Mouse (Mus musculus) MEL (cell line): ENCODE data around the gene Gm10271.

ENCODE experiments used
- CTCF ChIP-seq, 3 experiments: IDR thresholded peaks in 2 of 3; conservative IDR thresholded peaks in 1 of 3; 2 replicates each; pipeline ENCODE4 v1.5.1; 2011 to 2012; ENCODE audit warnings: low read length in 3 of 3, low read depth in 2 of 3, mild to moderate bottlenecking in 2 of 3, improper control_type of control experiment in 1 of 3, inconsistent platforms in 1 of 3, mixed read lengths in 1 of 3, moderate library complexity in 1 of 3; ENCODE audit not compliant: control insufficient read depth in 1 of 3, insufficient read depth in 1 of 3, poor library complexity in 1 of 3, severe bottlenecking in 1 of 3
- POLR2A ChIP-seq, 2 experiments: IDR thresholded peaks; 2 replicates each; pipeline ENCODE4 v1.6.1; 2011 to 2012; ENCODE audit warnings: low read length in 2 of 2, mild to moderate bottlenecking in 2 of 2, control low read depth in 1 of 2, improper control_type of control experiment in 1 of 2, low read depth in 1 of 2, moderate library complexity in 1 of 2; ENCODE audit not compliant: control insufficient read depth in 1 of 2, insufficient read depth in 1 of 2, poor library complexity in 1 of 2
- POLR2AphosphoS2 ChIP-seq: IDR thresholded peaks from 2 replicates; pipeline ENCODE4 v1.6.1; 2011; ENCODE audit warnings: low read length, improper control_type of control experiment
- SIN3A ChIP-seq: IDR thresholded peaks from 2 replicates; pipeline ENCODE4 v1.6.1; 2012; ENCODE audit warnings: low read length, improper control_type of control experiment, inconsistent platforms
- TCF12 ChIP-seq: IDR thresholded peaks from 2 replicates; pipeline ENCODE4 v1.6.1; 2014; ENCODE audit warnings: low read depth, mild to moderate bottlenecking, inconsistent platforms, low read length, improper control_type of control experiment, moderate library complexity

- no peak for TF ChIP-seq POLR2AphosphoS2
- TF ChIP-seq CTCF (IDR thresholded peaks at IDR 0.05 in 2 of 3, conservative IDR thresholded peaks at IDR 0.05 in 1 of 3; ENCODE audit: control insufficient read depth in 1 of 3, insufficient read depth in 1 of 3, low read depth in 2 of 3, low read length in 3 of 3, poor library complexity in 1 of 3, severe bottlenecking in 1 of 3), result no peak
- no peak for TF ChIP-seq SIN3A
- TF ChIP-seq TCF12, result no peak
- TF ChIP-seq POLR2A (IDR thresholded peaks at IDR 0.05; ENCODE audit: control insufficient read depth in 1 of 2, insufficient read depth in 1 of 2, low read depth in 1 of 2, low read length in 2 of 2, poor library complexity in 1 of 2), result no peak
Observed at GRCm38 (mm10) chr10:116949111-116950008, 23.0 kb downstream of the Gm10271 start.
